Mouse (Mus musculus) lung, embryonic 16.5 days (tissue): ENCODE data around the gene Rps6ka5. TPM values are rescaled to one million over a fixed set of nuclear protein-coding genes. Genes with fewer than 3 reads are reported as not detected.

Experiments
- ATAC-seq: fragments of 200-750 bp; cut with Nextera tagmentation; 2 replicates; pipeline ENCODE4 v1.8.0; 2017; ENCODE audit warnings: low read depth, mild to moderate bottlenecking, moderate library complexity
- H3K27ac ChIP-seq: fragments of 300-500 bp; sonication (generic); 2 replicates; pipeline ENCODE4 v1.5.1; 2014; ENCODE audit warnings: mild to moderate bottlenecking, control low read depth, low read length
- H3K27me3 ChIP-seq: fragments of 300-500 bp; sonication (generic); 2 replicates; pipeline ENCODE4 v1.6.1; 2014; ENCODE audit warnings: low read depth, low read length, mixed read lengths; ENCODE audit not compliant: control insufficient read depth, insufficient read depth
- H3K36me3 ChIP-seq: fragments of 300-500 bp; sonication (generic); 2 replicates; pipeline ENCODE4 v1.6.1; 2014; ENCODE audit warnings: low read length; ENCODE audit not compliant: control insufficient read depth, insufficient read depth
- H3K4me1 ChIP-seq: fragments of 300-500 bp; sonication (generic); replicated peaks from 2 replicates; pipeline ENCODE4 v1.6.1; 2014; ENCODE audit warnings: low read length, mixed read lengths; ENCODE audit not compliant: control insufficient read depth, insufficient read depth
- H3K4me2 ChIP-seq: fragments of 300-500 bp; sonication (generic); 2 replicates; pipeline ENCODE4 v1.6.1; 2014; ENCODE audit warnings: low read depth, low read length, control low read depth
- H3K4me3 ChIP-seq: fragments of 300-500 bp; sonication (generic); 2 replicates; pipeline ENCODE4 v1.5.1; 2014; ENCODE audit warnings: mild to moderate bottlenecking, low read length, control low read depth
- H3K9ac ChIP-seq: fragments of 300-500 bp; sonication (generic); 2 replicates; pipeline ENCODE4 v1.6.1; 2014; ENCODE audit warnings: low read length, control low read depth
- H3K9me3 ChIP-seq: fragments of 300-500 bp; sonication (generic); 2 replicates; pipeline ENCODE4 v1.6.1; 2016; ENCODE audit warnings: low read length; ENCODE audit not compliant: control insufficient read depth
- WGBS: fragments of 180-500 bp; shearing (Covaris S2); extraction: QIAGEN DNeasy Blood & Tissue Kit; methylation state at CpG from one replicate; pipeline ENCODE4 v1.1.7; 2014; 5-methylcytosine and 5-hydroxymethylcytosine counted together
- polyA plus RNA-seq: library from polyadenylated mRNA; unstranded; fragments of >200 nt; fragmentation: Nextera tagmentation; extraction: Ambion mirVana; gene quantifications from 2 replicates; pipeline ENCODE4 v1.2.1, GENCODE M21; 2015

Rps6ka5 gene
- polyA plus RNA-seq, 1 experiment from 2014 or later, result 4.3 TPM

DNA sequence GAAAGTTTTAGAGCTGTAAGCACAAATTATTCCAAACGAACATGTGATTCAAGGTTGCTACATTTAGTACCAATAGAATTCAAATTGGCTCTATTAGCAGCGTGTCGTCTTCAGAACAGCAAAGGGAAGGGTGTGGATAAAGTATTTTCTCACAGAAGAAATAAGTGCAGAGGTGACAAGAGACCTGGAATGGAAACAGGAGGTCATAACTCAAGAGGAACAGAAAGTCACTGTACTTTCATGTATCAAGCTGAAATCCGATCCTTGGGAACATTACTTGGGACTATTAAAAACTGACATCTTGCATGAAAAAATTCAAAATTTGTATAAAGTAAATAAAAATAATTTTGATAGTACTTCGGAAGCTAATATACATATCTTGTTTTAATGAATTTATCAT is 36.3 kb downstream of the Rps6ka5 start:
- H3K9ac ChIP-seq, result no peak overlapping the region
- H3K36me3 ChIP-seq, result no peaks in the 10 kb centered on the region
- H3K27ac ChIP-seq, result no peak overlapping the region
- no peaks in the 10 kb centered on the region for H3K9me3 ChIP-seq
- no peaks in the 10 kb centered on the region for H3K27me3 ChIP-seq
- no peak for ATAC-seq
- H3K4me1 ChIP-seq, result no peaks in the 10 kb centered on the region
- H3K4me3 ChIP-seq, result no peak overlapping the region
- WGBS, result 80% methylated on average over 5 of the region's 5 CpGs
- H3K4me2 ChIP-seq, result no peak overlapping the region

DNA sequence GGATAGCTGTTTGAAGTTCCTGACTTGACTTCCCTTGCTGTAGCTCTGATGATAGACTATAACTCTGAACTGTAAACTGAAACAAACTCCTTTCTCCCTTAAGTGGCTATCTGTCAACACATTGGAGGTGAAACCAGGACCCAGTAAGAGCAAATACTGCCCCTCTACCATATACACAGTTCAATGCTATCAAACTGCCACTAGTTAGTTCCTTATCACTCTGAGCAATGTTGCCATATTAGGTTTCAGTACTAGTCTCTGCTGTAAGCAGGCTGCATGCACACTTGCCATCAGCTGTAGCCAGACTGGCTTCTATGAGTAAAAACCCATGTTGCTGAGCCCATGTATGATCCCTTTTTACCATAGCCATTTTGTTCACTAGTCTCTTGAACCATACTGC is 38.6 kb downstream of the Rps6ka5 start:
- no peak overlapping the region for H3K27ac ChIP-seq
- no peaks in the 10 kb centered on the region for H3K4me1 ChIP-seq
- no peaks in the 10 kb centered on the region for H3K9me3 ChIP-seq
- no peak overlapping the region for H3K9ac ChIP-seq
- H3K4me3 ChIP-seq, result no peak overlapping the region
- no peak for ATAC-seq
- no peaks in the 10 kb centered on the region for H3K27me3 ChIP-seq
- no peaks in the 10 kb centered on the region for H3K36me3 ChIP-seq
- no peak overlapping the region for H3K4me2 ChIP-seq

DNA sequence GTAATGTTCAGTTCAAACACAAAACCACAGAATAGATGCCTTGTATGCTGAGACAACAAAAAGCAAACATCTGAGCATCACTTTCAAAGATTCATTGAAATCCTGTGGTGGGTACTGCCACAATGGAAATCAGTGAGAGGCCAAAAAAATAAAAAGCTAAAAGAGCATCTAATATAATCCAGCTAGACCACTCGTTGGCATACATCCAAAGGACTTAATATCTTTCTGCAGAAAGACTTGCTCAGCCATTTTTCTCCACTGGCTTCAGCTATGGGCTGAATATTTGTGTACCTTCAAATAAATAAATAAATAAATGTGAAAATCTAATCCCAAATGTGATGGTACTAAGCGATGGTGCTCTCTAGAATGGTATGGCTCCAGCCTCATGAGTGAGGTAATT is 39.8 kb downstream of the Rps6ka5 start:
- Histone ChIP-seq H3K36me3 (no peaks in the 10 kb centered on the region), H3K27ac (no peak overlapping the region), H3K4me2 (no peak overlapping the region), H3K4me3 (no peak overlapping the region), H3K4me1 (no peaks in the 10 kb centered on the region), H3K27me3 (no peaks in the 10 kb centered on the region), H3K9ac (no peak overlapping the region), H3K9me3 (no peaks in the 10 kb centered on the region)
- ATAC-seq, result no peak
- WGBS, result 64% methylated on average over 2 of the region's 2 CpGs

DNA sequence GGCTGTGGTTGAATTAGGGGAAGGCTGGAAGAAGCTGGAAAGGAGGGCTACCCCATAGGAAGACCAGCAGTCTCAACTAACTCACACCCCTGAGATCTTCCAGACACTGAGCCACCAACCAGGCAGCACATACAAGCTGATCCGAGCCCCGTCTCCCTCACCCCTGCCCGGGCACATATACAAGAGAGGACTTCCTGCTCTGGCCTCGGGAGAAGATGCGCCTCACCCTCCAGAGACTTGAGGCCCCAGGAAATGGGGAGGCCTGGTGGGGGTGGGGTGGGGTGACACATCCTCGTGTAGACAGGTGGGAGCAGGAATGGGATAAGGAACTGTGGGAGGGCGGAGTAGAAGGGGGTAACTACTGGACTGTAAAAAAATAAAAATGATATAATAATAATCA is 45.0 kb downstream of the Rps6ka5 start:
- H3K27ac ChIP-seq, result no peak overlapping the region
- 66% methylated on average over 7 of the region's 7 CpGs for WGBS

DNA sequence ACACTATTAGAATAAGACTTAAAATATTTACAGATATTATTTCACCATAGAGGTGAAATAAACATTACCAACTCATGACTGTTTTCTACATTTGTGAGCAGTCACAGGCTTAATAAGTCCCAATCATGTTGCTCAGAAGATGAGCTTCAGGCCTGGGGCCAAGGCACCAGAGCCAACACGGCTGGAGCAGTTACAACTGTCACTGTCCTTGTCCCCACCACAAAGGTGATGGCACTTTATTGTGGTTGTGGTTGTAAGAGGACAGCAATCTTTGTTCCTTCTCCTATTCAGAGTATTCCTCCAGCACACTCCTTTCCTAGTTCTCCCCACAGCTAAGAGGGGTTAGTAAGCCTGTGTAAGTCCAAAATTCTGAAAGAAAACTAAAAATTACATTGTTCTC is 45.5 kb downstream of the Rps6ka5 start:
- H3K36me3 ChIP-seq, result no peaks in the 10 kb centered on the region
- H3K4me2 ChIP-seq, result no peak overlapping the region
- no peaks in the 10 kb centered on the region for H3K4me1 ChIP-seq
- H3K9me3 ChIP-seq, result no peaks in the 10 kb centered on the region
- WGBS, result 71% methylated on average over 1 of the region's 1 CpGs
- H3K4me3 ChIP-seq, result no peak overlapping the region
- no peaks in the 10 kb centered on the region for H3K27me3 ChIP-seq
- no peak overlapping the region for H3K9ac ChIP-seq
- H3K27ac ChIP-seq, result no peak overlapping the region
- ATAC-seq, result no peak

More for the DNA sequence above, 45.0 kb downstream of the Rps6ka5 start:
- no peak for ATAC-seq
- no peaks in the 10 kb centered on the region for H3K4me1 ChIP-seq
- no peak overlapping the region for H3K4me2 ChIP-seq
- no peaks in the 10 kb centered on the region for H3K36me3 ChIP-seq
- no peaks in the 10 kb centered on the region for H3K9me3 ChIP-seq
- H3K27me3 ChIP-seq, result no peaks in the 10 kb centered on the region
- no peak overlapping the region for H3K4me3 ChIP-seq
- no peak overlapping the region for H3K9ac ChIP-seq

DNA sequence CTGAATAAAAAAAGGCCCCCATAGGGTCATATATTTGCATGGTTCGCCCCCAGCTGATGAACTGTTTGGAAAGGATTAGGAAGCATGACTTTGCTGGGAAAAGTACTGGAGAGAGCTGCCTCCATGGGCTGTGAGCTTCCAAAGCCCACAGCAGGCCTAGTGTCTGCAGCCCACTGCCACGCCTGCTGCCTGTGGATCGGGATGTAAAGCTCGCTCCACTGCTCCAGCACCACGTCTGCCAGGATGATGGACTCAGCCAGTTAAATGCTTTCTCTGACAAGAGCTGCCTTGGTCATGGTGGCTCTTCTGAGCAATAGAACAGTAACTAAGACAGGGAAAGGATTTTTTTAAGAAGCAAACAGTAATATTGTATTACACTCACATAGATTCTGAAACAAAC is 46.1 kb downstream of the Rps6ka5 start:
- H3K9me3 ChIP-seq, result no peaks in the 10 kb centered on the region

DNA sequence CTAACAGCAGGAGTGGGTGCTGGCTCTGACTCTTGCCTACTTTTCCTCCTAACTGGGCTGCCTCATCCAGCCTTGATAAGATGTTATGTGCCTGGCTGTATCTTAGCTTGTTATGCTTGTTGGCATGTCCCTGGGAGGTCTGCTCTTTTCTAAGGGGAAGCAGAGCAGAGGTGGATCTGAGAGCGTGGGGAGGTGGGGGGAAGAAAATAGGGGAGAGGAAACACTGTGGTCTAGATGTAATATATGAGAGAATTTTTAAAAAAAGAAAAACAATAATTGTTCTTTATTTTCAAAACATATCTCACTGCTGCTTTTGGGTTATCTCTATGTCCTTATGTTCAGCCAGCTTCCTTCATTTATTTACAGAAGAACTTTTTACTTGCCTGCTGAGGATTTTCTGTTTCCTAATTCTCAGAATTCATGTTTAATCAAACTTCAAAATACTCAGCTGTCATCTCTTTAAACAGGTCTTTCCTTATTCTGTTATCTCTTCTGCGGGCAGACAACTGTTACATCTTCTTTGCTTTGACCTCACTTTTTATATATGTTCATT is 56.1 kb downstream of the Rps6ka5 start:
- no peak for ATAC-seq

More for the DNA sequence above, 46.1 kb downstream of the Rps6ka5 start:
- Histone ChIP-seq H3K27me3 (no peaks in the 10 kb centered on the region), H3K4me1 (no peaks in the 10 kb centered on the region), H3K36me3 (no peaks in the 10 kb centered on the region), H3K27ac (no peak overlapping the region), H3K9ac (no peak overlapping the region), H3K4me3 (no peak overlapping the region), H3K4me2 (no peak overlapping the region)
- ATAC-seq, result no peak
- 74% methylated on average over 5 of the region's 5 CpGs for WGBS

DNA sequence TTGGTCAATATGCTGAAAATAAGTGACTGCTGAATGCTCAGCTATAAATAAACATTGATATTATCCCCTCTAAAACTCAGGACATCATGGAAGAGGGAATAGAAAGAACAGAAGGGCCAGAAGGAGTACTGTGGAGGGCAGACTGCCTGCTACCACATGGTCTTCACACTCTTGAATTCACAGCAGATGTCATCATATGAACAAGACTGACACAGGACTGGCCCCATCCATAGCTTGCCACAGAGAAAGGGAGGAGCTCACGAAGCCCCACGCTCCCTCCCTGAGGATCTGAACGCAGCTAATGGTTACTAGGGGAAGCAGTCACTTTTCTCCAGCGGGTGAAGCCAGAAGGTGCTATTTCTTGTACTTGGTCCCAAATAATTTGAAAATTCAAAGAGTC is 61.5 kb downstream of the Rps6ka5 start:
- H3K27ac ChIP-seq, result no peak overlapping the region
- H3K4me2 ChIP-seq, result no peak overlapping the region
- no peak for ATAC-seq
- no peaks in the 10 kb centered on the region for H3K4me1 ChIP-seq
- H3K36me3 ChIP-seq, result no peaks in the 10 kb centered on the region
- H3K9ac ChIP-seq, result no peak overlapping the region
- no peak overlapping the region for H3K4me3 ChIP-seq
- WGBS, result 74% methylated on average over 4 of the region's 4 CpGs
- no peaks in the 10 kb centered on the region for H3K27me3 ChIP-seq
- H3K9me3 ChIP-seq, result no peaks in the 10 kb centered on the region

More for the DNA sequence above, 56.1 kb downstream of the Rps6ka5 start:
- H3K27ac ChIP-seq, result no peak overlapping the region
- H3K27me3 ChIP-seq, result no peaks in the 10 kb centered on the region
- no peaks in the 10 kb centered on the region for H3K36me3 ChIP-seq
- H3K4me1 ChIP-seq, result no peaks in the 10 kb centered on the region
- no peak overlapping the region for H3K4me3 ChIP-seq
- 75% methylated on average over 2 of the region's 2 CpGs for WGBS
- no peaks in the 10 kb centered on the region for H3K9me3 ChIP-seq
- no peak overlapping the region for H3K9ac ChIP-seq
- H3K4me2 ChIP-seq, result no peak overlapping the region

DNA sequence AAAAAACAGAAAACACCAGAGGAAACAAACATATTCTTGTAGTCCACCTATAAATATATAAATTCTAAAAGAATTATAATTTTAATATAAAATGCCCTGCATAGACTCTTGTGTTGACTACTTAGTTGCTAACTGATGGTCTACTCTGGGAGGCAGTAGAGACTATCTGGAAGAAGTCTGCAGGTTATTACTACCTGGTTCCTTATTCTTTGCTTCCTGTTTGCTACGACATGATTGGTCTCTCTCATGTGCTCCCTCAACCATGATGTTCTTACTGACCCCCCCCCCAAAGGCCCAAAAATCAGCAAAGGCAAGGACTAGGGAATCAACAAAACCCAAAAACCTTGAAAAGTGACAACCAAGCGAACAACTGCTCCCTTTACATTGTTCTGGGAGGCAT is 66.7 kb downstream of the Rps6ka5 start:
- H3K27ac ChIP-seq, result no peak overlapping the region
- 91% methylated on average over 2 of the region's 2 CpGs for WGBS
- no peaks in the 10 kb centered on the region for H3K36me3 ChIP-seq
- no peak overlapping the region for H3K4me2 ChIP-seq
- H3K9ac ChIP-seq, result no peak overlapping the region
- no peaks in the 10 kb centered on the region for H3K9me3 ChIP-seq
- ATAC-seq, result no peak
- no peaks in the 10 kb centered on the region for H3K4me1 ChIP-seq
- no peak overlapping the region for H3K4me3 ChIP-seq
- H3K27me3 ChIP-seq, result no peaks in the 10 kb centered on the region

DNA sequence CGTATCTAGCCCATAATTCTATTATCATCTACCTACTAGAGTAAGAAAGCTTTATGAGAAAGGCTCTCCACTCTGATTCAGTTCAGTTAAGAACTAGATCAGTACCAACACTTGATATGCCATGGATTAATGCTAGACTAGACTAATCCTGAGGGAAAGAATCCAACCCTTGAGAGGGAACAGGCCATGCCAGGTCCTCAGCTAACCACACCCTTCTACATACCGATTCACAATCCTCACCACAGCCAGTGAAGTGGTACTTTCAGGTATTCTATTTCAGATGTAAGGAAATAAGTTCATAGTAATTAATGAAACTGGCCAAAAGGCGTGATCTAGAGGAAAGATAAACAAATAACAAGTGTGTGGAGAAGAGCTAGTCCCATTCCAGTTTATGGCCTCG is 70.8 kb downstream of the Rps6ka5 start:
- no peak overlapping the region for H3K9ac ChIP-seq

More for the DNA sequence above, 70.8 kb downstream of the Rps6ka5 start:
- Histone ChIP-seq H3K36me3 (no peaks in the 10 kb centered on the region), H3K27me3 (no peaks in the 10 kb centered on the region), H3K4me3 (no peak overlapping the region), H3K9me3 (no peaks in the 10 kb centered on the region), H3K4me2 (no peak overlapping the region), H3K27ac (no peak overlapping the region), H3K4me1 (no peaks in the 10 kb centered on the region)
- ATAC-seq, result 0 out of 2 replicates have a peak, but pooled peaks have one; percentile 41
- WGBS, result 68% methylated on average over 4 of the region's 4 CpGs
